Comparison of ENCODE assay signal across 13 mouse cellular contexts in the genomic region with DNA sequence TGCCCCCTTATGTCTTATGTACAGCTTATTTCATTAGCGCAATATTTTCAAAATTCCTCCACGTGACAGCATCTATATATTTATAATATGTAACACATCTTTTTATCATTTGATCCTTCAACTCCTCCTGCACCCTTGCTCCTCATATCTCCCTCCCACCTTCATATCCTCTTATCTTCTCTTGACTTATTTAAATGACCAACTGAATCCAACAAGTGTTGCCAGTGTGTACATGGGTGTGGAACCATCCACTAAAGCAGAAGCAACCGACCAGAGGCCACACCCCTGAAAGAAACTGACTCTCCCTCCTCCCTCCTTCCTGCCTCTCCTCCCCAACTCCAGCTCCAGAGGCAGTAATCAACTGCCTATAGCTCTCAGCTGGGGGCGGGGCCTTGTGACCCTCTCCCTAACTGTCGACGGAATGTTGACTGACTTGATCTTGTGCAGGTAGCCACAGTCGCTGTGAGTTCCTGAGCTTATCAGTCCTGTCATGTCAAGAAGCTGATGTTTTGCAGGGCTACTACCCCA. TPM values are rescaled to one million over a fixed set of nuclear protein-coding genes. Genes with fewer than 3 reads are reported as not detected.
A peak's percentile ranks its signal among the peaks of the same experiment; 100 is the strongest.
DNase-seq lines count a peak whose midpoint lies in the region; ATAC-seq and TF ChIP-seq lines count a peak whose summit lies in the region.
"Had no signal": no experiment of that assay in that cellular context is flagged by ENCODE, and none has a peak within 500 bp of the region (broad histone marks: within the 10 kb centered on the region; RNA-seq: fewer than 3 reads in every experiment).

No protein-coding gene starts in this region.

- H3K4me1 ChIP-seq in heart, embryonic 14.5 days (ENCODE audit: control insufficient read depth in 2 of 2, insufficient read depth in 2 of 2, low read length in 2 of 2) = peaks cover 0 to 2% of the 10 kb centered on the region in 2 experiments; a peak in 2 of 4 replicates
- peaks cover 8% of the 10 kb centered on the region for H3K4me1 ChIP-seq in G1E (ENCODE audit: insufficient read depth, low read depth, low read length)
- no peaks in the 10 kb centered on the region for H3K4me1 ChIP-seq in embryonic facial prominence, embryonic 10.5 days
- no peaks in the 10 kb centered on the region for H3K4me1 ChIP-seq in forebrain, embryonic 10.5 days
- H3K4me1 ChIP-seq: neural tube, embryonic 12.5 days had no signal

- peak; percentile 75 for ATAC-seq in heart, embryonic 14.5 days (ENCODE audit: insufficient number of reproducible peaks, insufficient read depth, low FRiP score, low read depth)
- ATAC-seq in G1E (ENCODE audit: extremely low read depth, insufficient number of reproducible peaks, low FRiP score, poor library complexity, severe bottlenecking) = peak; percentile 99
- peak; percentile 80 for ATAC-seq in megakaryocyte, adult 5-6 weeks (ENCODE audit: poor library complexity, severe bottlenecking)
- ATAC-seq: activated CD4-positive, CD25-positive, alpha-beta regulatory T cell, adult 4 months had no signal

- TF ChIP-seq CTCF in G1E (IDR thresholded peaks at IDR 0.05; ENCODE audit: low read depth, low read length) = no peak
- no peak for TF ChIP-seq CTCF in gastrocnemius, adult 2 months (IDR thresholded peaks at IDR 0.05)

- H3K27ac ChIP-seq in heart, embryonic 14.5 days (replicated peaks in 1 of 2; ENCODE audit: control insufficient read depth in 1 of 2, insufficient read depth in 1 of 2, low read depth in 2 of 2, low read length in 2 of 2) = peak overlapping the region in 1 of 2 experiments; percentile 7; a peak in 1 of 4 replicates
- no peak overlapping the region for H3K27ac ChIP-seq in embryonic facial prominence, embryonic 10.5 days (replicated peaks)
- H3K27ac ChIP-seq in forebrain, embryonic 10.5 days = no peak overlapping the region
- no peak overlapping the region for H3K27ac ChIP-seq in gastrocnemius, adult 2 months
- H3K27ac ChIP-seq: neural tube, embryonic 12.5 days had no signal

- H3K4me2 ChIP-seq in heart, embryonic 14.5 days (ENCODE audit: low read length) = no peak overlapping the region
- H3K4me2 ChIP-seq: neural tube, embryonic 12.5 days had no signal

- no peak overlapping the region for H3K4me3 ChIP-seq in heart, embryonic 14.5 days (ENCODE audit: control insufficient read depth in 1 of 2, insufficient read depth in 1 of 2, low read depth in 1 of 2, low read length in 2 of 2)
- H3K4me3 ChIP-seq in G1E (ENCODE audit: low read depth, low read length) = no peak overlapping the region; the same call in 1 of the 2 replicates
- no peak overlapping the region for H3K4me3 ChIP-seq in embryonic facial prominence, embryonic 10.5 days
- no peak overlapping the region for H3K4me3 ChIP-seq in forebrain, embryonic 10.5 days
- H3K4me3 ChIP-seq in gastrocnemius, adult 2 months = no peak overlapping the region
- H3K4me3 ChIP-seq: neural tube, embryonic 12.5 days had no signal

- H3K36me3 ChIP-seq in heart, embryonic 14.5 days (ENCODE audit: control insufficient read depth, insufficient read depth, low read length) = no peaks in the 10 kb centered on the region
- H3K36me3 ChIP-seq in G1E (replicated peaks) = no peaks in the 10 kb centered on the region
- H3K36me3 ChIP-seq in embryonic facial prominence, embryonic 10.5 days (replicated peaks) = no peaks in the 10 kb centered on the region
- H3K36me3 ChIP-seq in forebrain, embryonic 10.5 days (replicated peaks) = no peaks in the 10 kb centered on the region
- H3K36me3 ChIP-seq: neural tube, embryonic 12.5 days had no signal

- no peak for DNase-seq in heart, adult 8-10 months (ENCODE audit: low spot score)
- no peak for DNase-seq in G1E (ENCODE audit: low spot score)
- peak; percentile 33 for DNase-seq in embryonic facial prominence, embryonic 10.5 days (ENCODE audit: low spot score)
- no peak for DNase-seq in cerebellum, postnatal 14 days
- no peak for DNase-seq in forebrain, embryonic 10.5 days (ENCODE audit: extremely low spot score, low spot score)
- DNase-seq in gastrocnemius, adult 2 months = no peak
- DNase-seq: kidney, adult 11 months; layer of hippocampus, postnatal 36 days; lung, postnatal 36 days had no signal

- H3K9me3 ChIP-seq in heart, embryonic 14.5 days (ENCODE audit: control insufficient read depth, low read length) = no peaks in the 10 kb centered on the region
- no peaks in the 10 kb centered on the region for H3K9me3 ChIP-seq in G1E (replicated peaks)
- H3K9me3 ChIP-seq in embryonic facial prominence, embryonic 10.5 days = no peaks in the 10 kb centered on the region
- no peaks in the 10 kb centered on the region for H3K9me3 ChIP-seq in forebrain, embryonic 10.5 days
- H3K9me3 ChIP-seq: neural tube, embryonic 12.5 days had no signal

- no peaks in the 10 kb centered on the region for H3K27me3 ChIP-seq in heart, embryonic 14.5 days (ENCODE audit: control insufficient read depth, insufficient read depth, low read length)
- no peaks in the 10 kb centered on the region for H3K27me3 ChIP-seq in G1E (ENCODE audit: insufficient read depth, low read length)
- H3K27me3 ChIP-seq in embryonic facial prominence, embryonic 10.5 days (replicated peaks; ENCODE audit: low read depth, poor library complexity, severe bottlenecking) = peaks cover 75% of the 10 kb centered on the region
- peaks cover 77% of the 10 kb centered on the region for H3K27me3 ChIP-seq in forebrain, embryonic 10.5 days (ENCODE audit: poor library complexity, severe bottlenecking)

- H3K9ac ChIP-seq in heart, embryonic 14.5 days (ENCODE audit: low read length) = no peak overlapping the region
- H3K9ac ChIP-seq: neural tube, embryonic 12.5 days had no signal

- intact Hi-C loops in gastrocnemius, adult 2 months (cut with DNase I) = no loop called here

- 41% methylated on average over 7 of the region's 7 CpGs for WGBS in heart, embryonic 14.5 days
- 43% methylated on average over 7 of the region's 7 CpGs for WGBS in embryonic facial prominence, embryonic 10.5 days
- 45% methylated on average over 7 of the region's 7 CpGs for WGBS in forebrain, embryonic 10.5 days

RNA-seq across cellular contexts. Expression of a gene that starts 6.0 kb away (rescaled TPM):
- polyA plus RNA-seq in heart, embryonic 14.5 days (2014; fragmentation: Nextera tagmentation; extraction: Ambion mirVana) = 25.4 and 25.7 TPM in 2 replicates
- 10 to 100 TPM; 10.3 to 12.2 (median 11.4) TPM for total RNA-seq in heart, adult 8-10 months (2022)
- 37.4 and 44.8 TPM in 2 replicates for total RNA-seq in G1E (2014; fragmentation: Nextera tagmentation)
- total RNA-seq in G1E (2017) = 6.6 and 7.9 TPM in 2 replicates
- polyA plus RNA-seq in G1E (2012) = 6.2 and 6.4 TPM in 2 replicates
- polyA plus RNA-seq in embryonic facial prominence, embryonic 10.5 days (2016; fragmentation: Nextera tagmentation; extraction: Ambion mirVana) = 10.6 and 11.9 TPM in 2 replicates
- total RNA-seq in megakaryocyte, adult 5-6 weeks (2015) = 11.8 and 14.2 TPM in 2 replicates
- total RNA-seq in megakaryocyte, adult 5-6 weeks (2017) = 7.3 and 7.4 TPM in 2 replicates
- 8.8 and 9.4 TPM in 2 replicates for polyA plus RNA-seq in forebrain, embryonic 10.5 days (2016; fragmentation: Nextera tagmentation; extraction: Ambion mirVana)
- 1 to 10 TPM; 3.6 to 5.3 TPM for total RNA-seq in gastrocnemius, adult 2 months (2021)
